Mouse (Mus musculus) hindbrain, postnatal 0 days (tissue): ENCODE measurements around the gene Cenpv. TPM values are rescaled to one million over a fixed set of nuclear protein-coding genes. Genes with fewer than 3 reads are reported as not detected.
A peak's percentile ranks its signal among the peaks of the same experiment; 100 is the strongest.

Source experiments
- ATAC-seq: fragments of 200-750 bp; cut with Nextera tagmentation; 2 replicates; pipeline ENCODE4 v1.8.0; 2017; ENCODE audit warnings: mild to moderate bottlenecking, moderate TSS enrichment, moderate library complexity
- DNase-seq: peaks from one replicate; pipeline ENCODE4 v3.0.0-alpha.2; 2015; ENCODE audit warnings: low spot score
- H3K27ac ChIP-seq: fragments of 300-500 bp; sonication (generic); 2 replicates; pipeline ENCODE4 v1.5.1; 2014; ENCODE audit warnings: mild to moderate bottlenecking
- H3K27me3 ChIP-seq: fragments of 300-500 bp; sonication (generic); 2 replicates; pipeline ENCODE4 v1.6.1; 2014; ENCODE audit warnings: low read length, mixed read lengths; ENCODE audit not compliant: insufficient read depth
- H3K36me3 ChIP-seq: fragments of 300-500 bp; sonication (generic); 2 replicates; pipeline ENCODE4 v1.6.1; 2014; ENCODE audit warnings: low read length, mixed read lengths; ENCODE audit not compliant: insufficient read depth
- H3K4me1 ChIP-seq: fragments of 300-500 bp; sonication (generic); 2 replicates; pipeline ENCODE4 v1.6.1; 2014; ENCODE audit warnings: antibody characterized with exemption, low read length, mixed read lengths; ENCODE audit not compliant: insufficient read depth
- H3K4me2 ChIP-seq: fragments of 300-500 bp; sonication (generic); 2 replicates; pipeline ENCODE4 v1.6.1; 2014; ENCODE audit warnings: low read depth, mild to moderate bottlenecking, low read length, moderate library complexity, mixed read lengths
- H3K4me3 ChIP-seq: fragments of 300-500 bp; sonication (generic); 2 replicates; pipeline ENCODE4 v1.5.1; 2014; ENCODE audit warnings: low read length
- H3K9ac ChIP-seq: fragments of 300-500 bp; sonication (generic); replicated peaks from 2 replicates; pipeline ENCODE4 v1.6.1; 2014; ENCODE audit warnings: mild to moderate bottlenecking, low read length, moderate library complexity, mixed read lengths
- H3K9me3 ChIP-seq: fragments of 300-500 bp; sonication (generic); 2 replicates; pipeline ENCODE4 v1.6.1; 2016; ENCODE audit warnings: low read length, mixed read lengths
- CTCF ChIP-seq: IDR thresholded peaks from 2 replicates; pipeline ENCODE4 v1.5.1; 2016; ENCODE audit warnings: antibody characterized with exemption, control low read depth, low read depth
- WGBS: fragments of 180-500 bp; shearing (Covaris S2); extraction: QIAGEN DNeasy Blood & Tissue Kit; methylation state at CpG from one replicate; pipeline ENCODE4 v1.1.7; 2014; 5-methylcytosine and 5-hydroxymethylcytosine counted together
- polyA plus RNA-seq: library from polyadenylated mRNA; unstranded; fragments of >200 nt; fragmentation: Nextera tagmentation; extraction: Ambion mirVana; gene quantifications from 2 replicates; pipeline ENCODE4 v1.2.1, GENCODE M21; 2015
- total RNA-seq: library from RNA; depleted of rRNA; stranded (reverse); fragments of >200 nt; gene quantifications from 2 replicates; pipeline ENCODE4 v1.2.3, GENCODE M21; 2014

Gene Cenpv
- total and polyA plus RNA-seq, 2 experiments from 2014 or later, result 32.8 to 64.1 TPM

- Histone ChIP-seq H3K4me1 (no peaks in the 10 kb centered on the region), H3K27ac (no peak overlapping the region), H3K9ac (0 out of 2 replicates have a peak overlapping the region, but pooled peaks have one; percentile 30), H3K27me3 (no peaks in the 10 kb centered on the region), H3K9me3 (no peaks in the 10 kb centered on the region), H3K36me3 (no peaks in the 10 kb centered on the region), H3K4me2 (peak overlapping the region; percentile 54), H3K4me3 (peak overlapping the region; percentile 31)
- WGBS, result 30% methylated on average over 43 of the region's 43 CpGs
- DNase-seq, result peak; percentile 20
- ATAC-seq, result no peak
- TF ChIP-seq CTCF, result no peak
These were observed 21.5 kb upstream of the Cenpv start for GRCm38 (mm10) chr11:62560463-62561016.

GRCm38 (mm10) chr11:62558961-62559646 lies 20.0 kb upstream of the Cenpv start:
- no peak overlapping the region for H3K9ac ChIP-seq
- no peaks in the 10 kb centered on the region for H3K9me3 ChIP-seq
- WGBS, result 59% methylated on average over 6 of the region's 6 CpGs
- no peak overlapping the region for H3K27ac ChIP-seq
- peaks cover 7% of the 10 kb centered on the region; the same call in 1 of the 2 replicates for H3K36me3 ChIP-seq
- DNase-seq (no peak), ATAC-seq (no peak)
- H3K4me3 ChIP-seq, result no peak overlapping the region
- no peaks in the 10 kb centered on the region for H3K27me3 ChIP-seq
- peaks cover 11% of the 10 kb centered on the region for H3K4me1 ChIP-seq
- no peak for TF ChIP-seq CTCF
- H3K4me2 ChIP-seq, result no peak overlapping the region

- H3K4me1 ChIP-seq, result peaks cover 18% of the 10 kb centered on the region
- H3K27me3 ChIP-seq, result no peaks in the 10 kb centered on the region
- 91% methylated on average over 2 of the region's 2 CpGs for WGBS
- no peak overlapping the region for H3K27ac ChIP-seq
- TF ChIP-seq CTCF, result no peak
- no peak overlapping the region for H3K4me2 ChIP-seq
- no peak overlapping the region for H3K9ac ChIP-seq
- no peak overlapping the region for H3K4me3 ChIP-seq
- peaks cover 7% of the 10 kb centered on the region; the same call in 1 of the 2 replicates for H3K36me3 ChIP-seq
- no peak for DNase-seq
- no peaks in the 10 kb centered on the region for H3K9me3 ChIP-seq
- no peak for ATAC-seq
These were observed 19.1 kb upstream of the Cenpv start for GRCm38 (mm10) chr11:62558152-62558551.

GRCm38 (mm10) chr11:62557205-62557604 lies 18.1 kb upstream of the Cenpv start:
- Histone ChIP-seq H3K9ac (no peak overlapping the region), H3K4me3 (no peak overlapping the region), H3K4me1 (peaks cover 18% of the 10 kb centered on the region), H3K4me2 (no peak overlapping the region), H3K27ac (no peak overlapping the region), H3K36me3 (peaks cover 7% of the 10 kb centered on the region; the same call in 1 of the 2 replicates), H3K27me3 (no peaks in the 10 kb centered on the region), H3K9me3 (no peaks in the 10 kb centered on the region)
- TF ChIP-seq CTCF, result no peak
- WGBS, result 71% methylated on average over 5 of the region's 5 CpGs
- no peak for DNase-seq
- no peak for ATAC-seq

- ATAC-seq, result no peak
- H3K36me3 ChIP-seq, result peaks cover 7% of the 10 kb centered on the region; the same call in 1 of the 2 replicates
- H3K9me3 ChIP-seq, result no peaks in the 10 kb centered on the region
- no peaks in the 10 kb centered on the region for H3K27me3 ChIP-seq
- no peak overlapping the region for H3K4me2 ChIP-seq
- H3K9ac ChIP-seq, result no peak overlapping the region
- H3K4me3 ChIP-seq, result no peak overlapping the region
- H3K4me1 ChIP-seq, result peaks cover 18% of the 10 kb centered on the region
- no peak overlapping the region for H3K27ac ChIP-seq
- no peak for TF ChIP-seq CTCF
- no peak for DNase-seq
These were observed 16.9 kb upstream of the Cenpv start for GRCm38 (mm10) chr11:62555896-62556412.

- no peaks in the 10 kb centered on the region for H3K27me3 ChIP-seq
- ATAC-seq, result no peak
- H3K9ac ChIP-seq, result no peak overlapping the region
- H3K27ac ChIP-seq, result no peak overlapping the region
- no peak for TF ChIP-seq CTCF
- H3K4me3 ChIP-seq, result peak overlapping the region; percentile 44; the same call in 1 of the 2 replicates
- no peaks in the 10 kb centered on the region for H3K9me3 ChIP-seq
- H3K4me2 ChIP-seq, result peak overlapping the region; percentile 71
- DNase-seq, result no peak
- H3K36me3 ChIP-seq, result peaks cover 7% of the 10 kb centered on the region; the same call in 1 of the 2 replicates
- peaks cover 18% of the 10 kb centered on the region for H3K4me1 ChIP-seq
These were observed 16.0 kb upstream of the Cenpv start for GRCm38 (mm10) chr11:62554934-62555517.
